In the genomic region with DNA sequence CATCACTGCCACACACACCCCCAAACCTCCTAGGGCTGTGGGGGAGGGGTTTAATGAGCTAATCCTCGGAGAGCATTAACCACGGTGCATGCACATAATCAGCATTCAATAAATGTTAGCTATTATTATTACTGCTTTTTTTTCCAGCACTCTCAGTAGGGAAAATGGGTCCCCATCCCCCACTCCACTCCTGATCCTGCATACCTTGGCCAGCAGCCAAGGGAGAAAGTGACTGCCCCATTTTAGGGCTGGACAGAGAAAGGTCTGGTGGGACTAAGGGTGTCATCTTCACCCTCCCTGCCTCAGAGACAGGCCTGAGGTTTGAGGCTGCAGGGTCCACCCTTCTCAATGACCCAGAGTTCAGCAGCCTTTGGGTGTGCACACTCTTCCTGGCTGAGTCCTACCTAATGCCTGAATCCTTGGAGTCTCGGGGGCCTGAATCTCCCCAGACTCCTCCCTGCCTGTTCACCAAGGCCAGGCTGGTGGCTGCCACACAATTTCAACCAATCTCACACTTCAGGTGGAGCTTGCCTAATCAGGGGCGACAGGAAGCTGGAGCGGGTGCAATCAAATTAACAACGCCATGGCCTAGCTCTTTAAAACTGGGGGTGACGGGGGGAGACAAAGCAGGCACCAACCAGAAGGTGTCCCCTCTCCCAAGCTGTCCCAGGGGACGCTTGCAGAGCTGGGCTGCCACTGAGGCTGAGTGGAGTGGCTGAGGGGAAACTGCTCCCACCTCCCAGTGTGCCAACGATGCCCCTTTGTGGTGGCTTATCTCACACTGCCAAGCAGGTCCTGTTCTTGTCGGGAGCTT, we compare ENCODE assay signal across 8 mouse cellular contexts.
A peak's percentile ranks its signal among the peaks of the same experiment; 100 is the strongest.
DNase-seq lines count a peak whose midpoint lies in the region; ATAC-seq lines count a peak whose summit lies in the region.

No protein-coding gene starts in this region.

- peaks cover 11% of the 10 kb centered on the region for H3K4me1 ChIP-seq in lung, embryonic 15.5 days
- peaks cover 64% of the 10 kb centered on the region for H3K4me1 ChIP-seq in forebrain, embryonic 12.5 days
- H3K4me1 ChIP-seq in limb, embryonic 15.5 days = peaks cover 11% of the 10 kb centered on the region

- WGBS in lung, embryonic 15.5 days = 39% methylated on average over 10 of the region's 10 CpGs
- 18% methylated on average over 10 of the region's 10 CpGs for WGBS in forebrain, embryonic 12.5 days
- WGBS in limb, embryonic 15.5 days = 31% methylated on average over 10 of the region's 10 CpGs

- peak; percentile 27; the same call in 1 of the 2 replicates for ATAC-seq in lung, embryonic 15.5 days (ENCODE audit: borderline replicate concordance, extremely low read depth, low FRiP score, low TSS enrichment)
- ATAC-seq in forebrain, embryonic 12.5 days (ENCODE audit: low FRiP score) = peak; percentile 71
- peak; percentile 59; the same call in 1 of the 2 replicates for ATAC-seq in limb, embryonic 15.5 days (ENCODE audit: insufficient number of reproducible peaks, low FRiP score, low TSS enrichment, low read depth)

- no peaks in the 10 kb centered on the region for H3K36me3 ChIP-seq in lung, embryonic 15.5 days
- H3K36me3 ChIP-seq in forebrain, embryonic 12.5 days (replicated peaks) = no peaks in the 10 kb centered on the region
- no peaks in the 10 kb centered on the region for H3K36me3 ChIP-seq in limb, embryonic 15.5 days

- H3K27ac ChIP-seq in lung, embryonic 15.5 days = no peak overlapping the region
- peak overlapping the region; percentile 90 for H3K27ac ChIP-seq in forebrain, embryonic 12.5 days
- no peak overlapping the region for H3K27ac ChIP-seq in limb, embryonic 15.5 days

- H3K9ac ChIP-seq in lung, embryonic 15.5 days = no peak overlapping the region
- H3K9ac ChIP-seq in forebrain, embryonic 12.5 days = peak overlapping the region; percentile 25; the same call in 1 of the 2 replicates
- no peak overlapping the region for H3K9ac ChIP-seq in limb, embryonic 15.5 days

- no peaks in the 10 kb centered on the region for H3K9me3 ChIP-seq in lung, embryonic 15.5 days
- no peaks in the 10 kb centered on the region for H3K9me3 ChIP-seq in forebrain, embryonic 12.5 days
- H3K9me3 ChIP-seq in limb, embryonic 15.5 days = no peaks in the 10 kb centered on the region

- H3K4me3 ChIP-seq in lung, embryonic 15.5 days = no peak overlapping the region
- no peak overlapping the region for H3K4me3 ChIP-seq in forebrain, embryonic 12.5 days (replicated peaks)
- H3K4me3 ChIP-seq in limb, embryonic 15.5 days = no peak overlapping the region

- H3K4me2 ChIP-seq in lung, embryonic 15.5 days = no peak overlapping the region
- H3K4me2 ChIP-seq in forebrain, embryonic 12.5 days = no peak overlapping the region
- H3K4me2 ChIP-seq in limb, embryonic 15.5 days = no peak overlapping the region

- H3K27me3 ChIP-seq in lung, embryonic 15.5 days = no peaks in the 10 kb centered on the region
- no peaks in the 10 kb centered on the region for H3K27me3 ChIP-seq in forebrain, embryonic 12.5 days
- H3K27me3 ChIP-seq in limb, embryonic 15.5 days = no peaks in the 10 kb centered on the region

- DNase-seq in lung, postnatal 36 days = no peak
- peak; percentile 93 for DNase-seq in retina, postnatal 1 day
- DNase-seq in gastrocnemius, postnatal 4 days (ENCODE audit: low spot score in 2 of 2) = no peak
- DNase-seq in layer of hippocampus, postnatal 36 days = no peak
- DNase-seq in frontal cortex, adult 2 months (ENCODE audit: extremely low spot score in 1 of 2, low spot score in 1 of 2) = no peak
